Mouse (Mus musculus) Patski (cell line): ENCODE data around the gene Hist1h2ah. TPM values are rescaled to one million over a fixed set of nuclear protein-coding genes. Genes with fewer than 3 reads are reported as not detected.

Experiments used
- ATAC-seq: fragments of 100-300 bp; one replicate; pipeline ENCODE4 v1.8.0; 2021
- CTCF ChIA-PET: fragments of 350-600 bp; sonication (Branson Sonifier 250); formaldehyde crosslinking; loops from one replicate; lab custom pipeline; 2022; ENCODE audit warnings: inconsistent platforms; lab: Charles Lee
- POLR2A ChIA-PET: fragments of 350-600 bp; sonication (Branson Sonifier 250); formaldehyde crosslinking; loops from one replicate; lab custom pipeline; 2022; ENCODE audit warnings: antibody characterized with exemption, inconsistent platforms; lab: Charles Lee
- DNase-seq: peaks from one replicate; pipeline ENCODE4 v3.0.0-alpha.2; 2011; ENCODE audit warnings: low read depth, low spot score
- H3K27me3 ChIP-seq: fragments of 371-371 bp; one replicate; pipeline ENCODE4 v1.5.1; 2021
- CTCF ChIP-seq: fragments of 100-300 bp; IDR thresholded peaks from one replicate; pipeline ENCODE4 v1.5.1; 2021
- in situ Hi-C: fragments of 300-500 bp; cut with MboI; formaldehyde crosslinking; loops from 3 replicates; pipeline ENCODE4 v1.11.1; 2018; ENCODE audit warnings: low pct_unique_long_range_greater_than_20kb, mixed read lengths
- polyA plus RNA-seq: library from polyadenylated mRNA; unstranded; gene quantifications from one replicate; pipeline ENCODE4 v1.2.3, GENCODE M21; 2021

Hist1h2ah gene
- polyA plus RNA-seq, 1 experiment from 2014 or later: 1.6 TPM

DNA sequence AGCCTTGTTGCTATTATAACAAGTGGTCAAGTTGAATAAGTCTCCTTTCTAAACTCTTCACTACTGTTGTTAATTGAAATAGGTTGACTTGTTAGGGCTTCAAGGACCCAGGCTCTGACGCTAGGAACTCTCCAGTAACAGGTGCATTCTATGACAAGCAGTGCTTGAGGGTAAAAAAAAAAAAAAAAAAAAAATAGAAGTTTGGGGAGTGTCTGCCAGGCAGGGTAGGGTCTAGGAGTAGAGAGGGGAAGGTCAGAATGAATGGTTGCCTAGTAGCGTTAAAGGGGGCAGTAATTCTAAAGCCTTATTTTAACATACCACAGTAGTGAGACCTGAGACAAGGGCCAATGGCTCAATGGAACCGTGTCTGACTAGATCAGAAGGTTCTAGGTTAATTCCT is 37.0 kb downstream of the Hist1h2ah start:
- no peak for ATAC-seq
- H3K27me3 ChIP-seq: no peaks in the 10 kb centered on the region
- in situ Hi-C loops: no loop called here
- no peak for TF ChIP-seq CTCF
- POLR2A ChIA-PET: no interaction called here
- CTCF ChIA-PET: no interaction called here
- no peak for DNase-seq

DNA sequence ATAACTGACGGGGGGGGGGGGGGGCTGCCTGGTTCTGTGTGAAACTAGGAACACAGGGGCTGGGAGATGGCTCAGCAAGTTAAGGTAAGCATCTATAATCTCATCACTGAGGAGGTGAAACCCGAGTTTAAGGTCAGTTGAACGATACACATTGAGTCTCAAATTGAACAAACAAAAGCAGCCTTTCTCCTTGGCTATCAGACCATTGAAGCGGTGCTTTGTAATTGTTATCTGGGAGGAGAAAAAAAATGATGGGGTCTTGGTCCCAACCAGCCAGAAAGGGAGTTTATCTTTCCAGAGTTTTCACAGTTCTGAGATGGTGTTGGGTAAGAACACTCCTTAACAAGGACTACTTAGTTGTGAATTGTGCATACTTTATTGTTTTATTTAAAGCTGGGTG is 37.5 kb downstream of the Hist1h2ah start:
- POLR2A ChIA-PET: interaction anchor here (0.5 kb wide), 1 partner anchor 1358 kb away, joined by 4 read pairs; no protein-coding TSS in a partner anchor
- no peak for TF ChIP-seq CTCF
- no peak for DNase-seq
- in situ Hi-C loops: no loop called here
- no peaks in the 10 kb centered on the region for H3K27me3 ChIP-seq
- ATAC-seq: no peak
- CTCF ChIA-PET: no interaction called here

DNA sequence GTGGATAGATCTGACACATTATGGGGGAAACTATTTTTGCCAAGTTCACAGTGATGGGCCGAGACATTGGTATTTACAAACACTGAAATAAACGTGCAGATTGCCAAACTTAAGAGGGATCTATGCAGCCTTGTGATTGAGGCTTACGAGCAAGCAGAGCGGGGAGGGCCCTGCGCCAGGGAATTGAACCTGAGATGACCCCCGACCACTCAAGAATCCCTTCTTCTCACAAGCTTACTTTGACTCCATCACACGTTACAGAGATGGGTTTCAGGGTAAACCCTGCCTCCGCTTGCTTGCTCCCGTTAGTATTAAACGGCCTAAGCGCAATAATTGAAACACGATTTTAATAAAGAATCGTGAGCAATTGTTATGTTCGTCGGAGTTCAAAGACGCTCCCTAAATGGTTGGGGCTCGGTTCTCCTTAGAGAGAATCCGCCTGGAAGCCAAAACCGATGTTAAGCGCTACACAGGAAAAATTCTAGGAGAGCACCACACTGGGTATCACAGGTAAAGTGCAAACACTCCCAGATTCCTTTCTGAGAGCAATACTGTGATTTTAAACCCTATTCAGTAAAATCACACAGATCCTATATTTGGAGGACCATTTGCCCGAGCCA is 38.1 kb downstream of the Hist1h2ah start:
- H3K27me3 ChIP-seq: no peaks in the 10 kb centered on the region
- CTCF ChIA-PET: no interaction called here
- ATAC-seq (no peak), DNase-seq (no peak)
- POLR2A ChIA-PET: interaction anchor here (0.5 kb wide), 1 partner anchor 1358 kb away, joined by 4 read pairs; no protein-coding TSS in a partner anchor
- in situ Hi-C loops: no loop called here
- TF ChIP-seq CTCF: no peak

DNA sequence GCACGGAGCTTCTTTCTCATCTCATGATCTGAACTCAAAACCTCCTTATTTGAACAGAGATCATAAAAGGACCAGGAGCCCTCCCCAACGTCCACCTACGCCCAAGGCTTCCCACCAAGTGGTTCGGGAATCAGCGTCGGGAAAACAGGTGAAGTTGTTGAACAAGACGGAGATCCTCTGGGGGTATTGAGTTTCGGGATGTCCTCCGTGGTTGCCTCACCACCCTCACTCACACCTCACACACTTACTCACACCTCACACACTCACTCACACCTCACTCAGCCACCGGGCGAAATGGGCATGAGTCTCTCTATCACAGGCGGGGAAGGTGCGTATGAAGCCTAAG is 38.6 kb downstream of the Hist1h2ah start:
- in situ Hi-C loops: no loop called here
- POLR2A ChIA-PET: no interaction called here
- no peaks in the 10 kb centered on the region for H3K27me3 ChIP-seq
- no peak for TF ChIP-seq CTCF
- no peak for DNase-seq
- ATAC-seq: no peak
- CTCF ChIA-PET: no interaction called here

DNA sequence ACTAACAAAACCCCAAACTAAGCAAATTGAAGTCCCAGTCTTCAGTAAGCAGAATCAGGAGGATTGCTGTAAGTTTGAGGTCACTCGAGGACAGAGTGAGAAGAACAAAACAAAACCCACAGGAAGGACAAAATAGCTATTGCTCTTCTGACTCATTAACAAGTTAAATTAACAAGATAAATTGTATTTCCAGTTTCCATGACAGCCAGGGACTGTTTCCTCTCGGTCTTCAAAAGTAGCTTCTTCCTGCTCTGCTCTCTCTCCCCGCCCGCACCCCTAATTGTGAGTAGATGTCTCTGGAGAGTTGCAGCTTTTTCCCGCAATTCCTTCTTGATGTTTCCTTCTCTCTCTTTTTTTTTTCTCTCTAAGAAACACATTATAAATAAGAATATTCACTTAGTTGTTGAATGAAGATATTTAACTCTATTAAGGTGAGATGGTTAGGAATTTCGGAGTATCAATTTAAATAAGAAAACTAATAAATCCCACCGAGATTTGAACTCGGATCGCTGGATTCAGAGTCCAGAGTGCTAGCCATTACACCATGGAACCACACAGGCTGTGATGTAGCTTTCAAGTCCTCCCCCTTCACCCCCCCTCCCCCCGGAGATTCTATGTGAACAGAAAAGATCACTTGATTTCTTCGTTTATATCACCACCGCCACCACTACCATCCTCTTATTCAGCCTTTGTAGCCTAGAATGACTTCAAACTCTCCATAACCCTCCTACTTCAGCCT is 39.1 kb downstream of the Hist1h2ah start:
- no peak for TF ChIP-seq CTCF
- in situ Hi-C loops: no loop called here
- DNase-seq: no peak
- H3K27me3 ChIP-seq: no peaks in the 10 kb centered on the region
- no peak for ATAC-seq
- CTCF ChIA-PET: interaction anchor here (1.3 kb wide), 1 partner anchor 32 kb away, joined by 3 read pairs; no protein-coding TSS in a partner anchor
- POLR2A ChIA-PET: no interaction called here

DNA sequence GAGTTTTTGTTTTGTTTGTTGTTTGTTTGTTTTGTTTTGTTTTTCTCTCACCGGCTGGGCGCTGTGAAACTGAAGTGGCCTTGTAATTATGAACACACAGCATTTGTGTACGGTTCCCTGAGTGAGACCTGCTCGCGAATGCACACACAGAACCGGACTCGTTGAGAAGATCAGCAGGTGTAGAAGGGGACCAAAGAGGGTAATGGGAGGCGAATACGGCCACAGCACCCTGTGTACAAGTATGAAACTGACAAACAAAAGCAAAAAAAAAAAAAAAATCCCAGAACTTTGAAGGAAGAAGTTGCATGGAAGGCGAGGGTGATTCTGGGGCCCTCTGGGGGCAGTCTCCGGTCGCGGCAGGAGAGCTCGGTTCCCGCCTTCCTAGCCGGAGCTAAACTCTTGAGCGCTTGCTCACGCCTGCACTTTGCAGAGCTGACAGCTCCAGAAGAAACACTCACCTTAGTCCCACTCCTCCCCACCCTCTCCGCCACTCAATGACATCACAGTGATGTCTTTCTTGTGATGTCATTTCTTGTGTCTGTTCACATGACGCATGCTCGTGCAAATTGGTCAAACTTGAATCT is 39.9 kb downstream of the Hist1h2ah start:
- ATAC-seq: no peak
- no peak for TF ChIP-seq CTCF
- no peak for DNase-seq
- H3K27me3 ChIP-seq: no peaks in the 10 kb centered on the region
- ChIA-PET POLR2A (no interaction called here), CTCF (interaction anchor here (1.3 kb wide), 1 partner anchor 33 kb away, joined by 3 read pairs; no protein-coding TSS in a partner anchor)
- in situ Hi-C loops: no loop called here

DNA sequence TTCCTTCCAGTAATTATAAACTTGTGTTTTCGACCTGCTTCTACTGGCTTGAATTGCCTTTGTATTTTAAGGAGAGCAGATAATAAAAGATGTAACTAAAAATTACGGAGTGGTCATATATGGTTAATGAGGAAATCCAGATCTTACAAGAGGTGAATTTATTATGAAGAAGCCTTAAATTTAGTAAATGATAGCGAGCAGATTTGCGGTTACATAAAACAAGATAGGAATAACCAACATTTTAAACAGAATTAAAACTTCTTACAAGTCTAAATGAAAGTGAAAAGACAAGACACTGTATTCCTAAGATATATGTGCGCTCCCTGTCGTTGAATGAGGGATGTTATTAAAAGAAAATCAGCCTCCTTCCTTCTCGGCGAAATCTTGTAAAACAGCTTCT is 40.5 kb downstream of the Hist1h2ah start:
- ATAC-seq (no peak), DNase-seq (no peak)
- ChIA-PET POLR2A (no interaction called here), CTCF (interaction anchor here (1.3 kb wide), 1 partner anchor 34 kb away, joined by 3 read pairs; no protein-coding TSS in a partner anchor)
- in situ Hi-C loops: no loop called here
- no peaks in the 10 kb centered on the region for H3K27me3 ChIP-seq
- TF ChIP-seq CTCF: no peak

DNA sequence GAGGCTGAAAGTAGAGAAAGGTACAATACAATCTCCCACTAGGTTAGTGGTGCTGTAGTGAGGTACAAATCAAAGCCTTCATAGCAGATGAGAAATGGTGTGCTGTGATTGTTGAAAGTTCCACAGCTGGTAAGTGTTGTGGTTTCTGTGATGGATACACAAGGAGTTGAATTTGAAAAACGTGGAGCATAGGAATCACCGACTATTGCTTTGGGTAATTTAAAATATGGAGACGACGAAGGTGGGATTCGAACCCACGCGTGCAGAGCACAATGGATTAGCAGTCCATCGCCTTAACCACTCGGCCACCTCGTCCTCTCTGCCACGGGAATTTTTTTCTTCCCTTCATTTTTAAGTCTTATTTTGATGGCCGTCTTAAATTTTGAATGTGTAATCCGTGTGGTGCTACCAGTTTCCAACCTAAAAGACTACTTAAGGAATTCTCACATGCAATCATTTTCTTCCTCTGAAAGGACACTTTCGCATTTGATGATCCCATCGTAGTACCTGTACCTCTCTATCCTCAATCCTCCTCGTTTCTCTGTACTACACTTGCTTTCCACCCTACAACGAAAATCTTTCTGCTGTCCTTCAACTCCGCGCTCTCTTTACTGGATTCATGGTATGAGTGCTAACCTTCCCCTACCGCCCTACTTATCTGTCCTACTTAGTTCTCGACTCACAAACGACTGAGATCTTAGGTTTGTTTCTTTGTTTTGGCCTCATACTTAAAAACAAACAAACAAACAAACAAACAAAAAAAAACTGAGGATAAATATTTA is 41.2 kb downstream of the Hist1h2ah start:
- POLR2A ChIA-PET: no interaction called here
- no peaks in the 10 kb centered on the region for H3K27me3 ChIP-seq
- DNase-seq (no peak), ATAC-seq (no peak)
- no peak for TF ChIP-seq CTCF
- CTCF ChIA-PET: no interaction called here
- in situ Hi-C loops: no loop called here

DNA sequence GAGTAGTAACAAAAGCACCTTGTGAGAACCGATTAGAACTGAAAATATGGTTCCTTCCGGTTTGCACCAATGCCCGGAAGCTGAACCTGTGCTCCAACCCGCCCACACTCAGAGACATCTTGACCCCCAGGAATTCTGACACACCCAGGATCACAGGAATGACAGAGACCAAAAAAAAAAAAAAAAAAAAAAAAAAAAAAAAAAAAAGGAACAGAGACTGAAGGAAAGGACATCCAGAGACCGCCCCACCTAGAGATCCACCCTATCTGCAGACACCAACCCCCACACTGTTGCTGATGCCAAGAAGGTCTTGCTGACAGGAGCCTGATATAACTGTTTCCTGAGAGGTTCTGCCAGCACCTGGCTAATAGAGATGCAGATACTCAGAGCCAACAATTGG is 42.8 kb downstream of the Hist1h2ah start:
- DNase-seq: no peak
- in situ Hi-C loops: no loop called here
- POLR2A ChIA-PET: no interaction called here
- CTCF ChIA-PET: interaction anchor here (0.7 to 1.8 kb wide), 3 partner anchors 10 to 18 kb away, joined by 3 to 6 read pairs (median 3); no protein-coding TSS in a partner anchor
- no peak for ATAC-seq
- no peaks in the 10 kb centered on the region for H3K27me3 ChIP-seq
- no peak for TF ChIP-seq CTCF

Other genes with a start within 250 kb of the Hist1h2ah start
- 4.5 TPM for gene Hist1h2an, start 248.3 kb downstream of the Hist1h2ah start, polyA plus RNA-seq
- 0.45 TPM for gene Hist1h2bp, start 248.1 kb downstream of the Hist1h2ah start, polyA plus RNA-seq
- gene Hist1h2bq, start 225.4 kb downstream of the Hist1h2ah start, polyA plus RNA-seq: 35.6 TPM
- not detected for gene Hist1h2ao, start 225.1 kb downstream of the Hist1h2ah start, polyA plus RNA-seq
- 1.0 TPM for gene Hist1h4m, start 223.8 kb downstream of the Hist1h2ah start, polyA plus RNA-seq
- not detected for gene Hist1h4n, start 203.4 kb downstream of the Hist1h2ah start, polyA plus RNA-seq
- gene Hist1h2ap, start 202.1 kb downstream of the Hist1h2ah start, polyA plus RNA-seq: 0.60 TPM
- 36.6 TPM for gene Hist1h2br, start 201.8 kb downstream of the Hist1h2ah start, polyA plus RNA-seq
- 7.7 TPM for gene Zfp184, start 90.5 kb downstream of the Hist1h2ah start, polyA plus RNA-seq
- gene Pom121l2, start 54.4 kb downstream of the Hist1h2ah start, polyA plus RNA-seq: not detected
- gene Prss16, start 25.8 kb downstream of the Hist1h2ah start, polyA plus RNA-seq: 6.3 TPM
- 15.2 TPM for gene Hist1h2bk, start 302 bp upstream of the Hist1h2ah start, polyA plus RNA-seq
- gene Hist1h4i, start 5.8 kb upstream of the Hist1h2ah start, polyA plus RNA-seq: 10.2 TPM
- not detected for gene Hist1h2ag, start 7.4 kb upstream of the Hist1h2ah start, polyA plus RNA-seq
- not detected for gene Hist1h2bj, start 7.6 kb upstream of the Hist1h2ah start, polyA plus RNA-seq
- not detected for gene Vmn1r188, start 48.9 kb upstream of the Hist1h2ah start, polyA plus RNA-seq
- not detected for gene Vmn1r189, start 70.3 kb upstream of the Hist1h2ah start, polyA plus RNA-seq
- not detected for gene Vmn1r191, start 148.4 kb upstream of the Hist1h2ah start, polyA plus RNA-seq
- gene Vmn1r192, start 155.6 kb upstream of the Hist1h2ah start, polyA plus RNA-seq: not detected
- gene Vmn1r193, start 187.6 kb upstream of the Hist1h2ah start, polyA plus RNA-seq: not detected
- gene Vmn1r194, start 208.6 kb upstream of the Hist1h2ah start, polyA plus RNA-seq: not detected
- not detected for gene Vmn1r195, start 235.0 kb upstream of the Hist1h2ah start, polyA plus RNA-seq